Mouse (Mus musculus): ENCODE measurements around the gene Gnb2. TPM values are rescaled to one million over a fixed set of nuclear protein-coding genes. Genes with fewer than 3 reads are reported as not detected.

The Gnb2 gene
- polyA plus RNA-seq, 1 experiment from 2014 or later, result 150 TPM

GRCm38 (mm10) chr5:137540991-137541390 is 7.7 kb upstream of the Gnb2 start:
- Histone ChIP-seq H3K9ac (no peak overlapping the region), H3K36me3 (replicated peaks) (no peaks in the 10 kb centered on the region), H3K27ac (replicated peaks) (no peak overlapping the region), H3K4me2 (no peak overlapping the region), H3K27me3 (peaks cover 14% of the 10 kb centered on the region), H3K4me3 (replicated peaks) (no peak overlapping the region), H3K9me3 (replicated peaks) (no peaks in the 10 kb centered on the region), H3K4me1 (replicated peaks) (0 out of 2 replicates have a peak, but pooled peaks cover 3% of the 10 kb centered on the region)
- WGBS (ENCODE audit: insufficient replicate concordance), result 60% methylated on average over 6 of the region's 6 CpGs
- no peak for ATAC-seq (ENCODE audit: insufficient read depth)

GRCm38 (mm10) chr5:137539291-137539801 is 6.0 kb upstream of the Gnb2 start:
- Histone ChIP-seq H3K9ac (no peak overlapping the region), H3K4me2 (no peak overlapping the region), H3K27me3 (0 out of 2 replicates have a peak, but pooled peaks cover 5% of the 10 kb centered on the region), H3K4me3 (replicated peaks) (no peak overlapping the region), H3K4me1 (replicated peaks) (peaks cover 9% of the 10 kb centered on the region), H3K9me3 (replicated peaks) (no peaks in the 10 kb centered on the region), H3K36me3 (replicated peaks) (no peaks in the 10 kb centered on the region), H3K27ac (replicated peaks) (no peak overlapping the region)
- ATAC-seq (ENCODE audit: insufficient read depth), result no peak
- 57% methylated on average over 7 of the region's 7 CpGs for WGBS (ENCODE audit: insufficient replicate concordance)

- no peak overlapping the region for H3K4me3 ChIP-seq (replicated peaks)
- peaks cover 16% of the 10 kb centered on the region for H3K4me1 ChIP-seq (replicated peaks)
- H3K9ac ChIP-seq, result no peak overlapping the region
- ATAC-seq (ENCODE audit: insufficient read depth), result no peak
- no peaks in the 10 kb centered on the region for H3K9me3 ChIP-seq (replicated peaks)
- H3K36me3 ChIP-seq (replicated peaks), result no peaks in the 10 kb centered on the region
- H3K27ac ChIP-seq (replicated peaks), result no peak overlapping the region
- 0 out of 2 replicates have a peak, but pooled peaks cover 5% of the 10 kb centered on the region for H3K27me3 ChIP-seq
- 54% methylated on average over 4 of the region's 4 CpGs for WGBS (ENCODE audit: insufficient replicate concordance)
- H3K4me2 ChIP-seq, result no peak overlapping the region
Observed at GRCm38 (mm10) chr5:137537461-137537860, 4.2 kb upstream of the Gnb2 start.

- H3K36me3 ChIP-seq (replicated peaks), result peaks cover 3% of the 10 kb centered on the region
- H3K9ac ChIP-seq, result no peak overlapping the region
- no peak overlapping the region for H3K27ac ChIP-seq (replicated peaks)
- H3K9me3 ChIP-seq (replicated peaks), result no peaks in the 10 kb centered on the region
- peak overlapping the region; percentile 5; the same call in 1 of the 2 replicates for H3K4me2 ChIP-seq
- no peak overlapping the region for H3K4me3 ChIP-seq (replicated peaks)
- 0 out of 2 replicates have a peak, but pooled peaks cover 5% of the 10 kb centered on the region for H3K27me3 ChIP-seq
- peaks cover 31% of the 10 kb centered on the region for H3K4me1 ChIP-seq (replicated peaks)
- 46% methylated on average over 9 of the region's 9 CpGs for WGBS (ENCODE audit: insufficient replicate concordance)
- no peak for ATAC-seq (ENCODE audit: insufficient read depth)
Observed at GRCm38 (mm10) chr5:137535318-137535717, 2.0 kb upstream of the Gnb2 start.

- WGBS (ENCODE audit: insufficient replicate concordance), result 80% methylated on average over 3 of the region's 3 CpGs
- H3K4me2 ChIP-seq, result peak overlapping the region; percentile 5; the same call in 1 of the 2 replicates
- 0 out of 2 replicates have a peak, but pooled peaks cover 5% of the 10 kb centered on the region for H3K27me3 ChIP-seq
- no peaks in the 10 kb centered on the region for H3K9me3 ChIP-seq (replicated peaks)
- H3K27ac ChIP-seq (replicated peaks), result no peak overlapping the region
- peaks cover 9% of the 10 kb centered on the region for H3K36me3 ChIP-seq (replicated peaks)
- no peak for ATAC-seq (ENCODE audit: insufficient read depth)
- H3K4me1 ChIP-seq (replicated peaks), result peaks cover 37% of the 10 kb centered on the region
- H3K4me3 ChIP-seq (replicated peaks), result no peak overlapping the region
- H3K9ac ChIP-seq, result no peak overlapping the region
Observed at GRCm38 (mm10) chr5:137534762-137535161, 1.5 kb upstream of the Gnb2 start.

GRCm38 (mm10) chr5:137532808-137533116 is 548 bp downstream of the Gnb2 start:
- Histone ChIP-seq H3K27ac (replicated peaks) (peak overlapping the region; percentile 92), H3K4me3 (replicated peaks) (peak overlapping the region; percentile 87), H3K4me2 (peak overlapping the region; percentile 93), H3K27me3 (0 out of 2 replicates have a peak, but pooled peaks cover 2% of the 10 kb centered on the region), H3K9ac (peak overlapping the region; percentile 89), H3K9me3 (replicated peaks) (no peaks in the 10 kb centered on the region), H3K4me1 (replicated peaks) (peaks cover 56% of the 10 kb centered on the region), H3K36me3 (replicated peaks) (peaks cover 29% of the 10 kb centered on the region)
- peak; percentile 29 for ATAC-seq (ENCODE audit: insufficient read depth)
- 0% methylated on average over 11 of the region's 12 CpGs for WGBS (ENCODE audit: insufficient replicate concordance)

- ATAC-seq (ENCODE audit: insufficient read depth), result no peak
Observed at GRCm38 (mm10) chr5:137532131-137532807, 1.0 kb downstream of the Gnb2 start.

GRCm38 (mm10) chr5:137531414-137532130 is 1.7 kb downstream of the Gnb2 start:
- peak overlapping the region; percentile 89 for H3K9ac ChIP-seq
- ATAC-seq (ENCODE audit: insufficient read depth), result peak; percentile 27
- H3K4me3 ChIP-seq (replicated peaks), result peak overlapping the region; percentile 87
- H3K9me3 ChIP-seq (replicated peaks), result no peaks in the 10 kb centered on the region
- under 1% methylated on average over 51 of the region's 51 CpGs for WGBS (ENCODE audit: insufficient replicate concordance)
- peaks cover 41% of the 10 kb centered on the region for H3K36me3 ChIP-seq (replicated peaks)
- H3K27me3 ChIP-seq, result no peaks in the 10 kb centered on the region
- peak overlapping the region; percentile 93 for H3K4me2 ChIP-seq
- H3K4me1 ChIP-seq (replicated peaks), result peaks cover 67% of the 10 kb centered on the region
- peak overlapping the region; percentile 92 for H3K27ac ChIP-seq (replicated peaks)

More at GRCm38 (mm10) chr5:137532131-137532807, 1.0 kb downstream of the Gnb2 start:
- Histone ChIP-seq H3K27ac (replicated peaks) (peak overlapping the region; percentile 92), H3K36me3 (replicated peaks) (peaks cover 34% of the 10 kb centered on the region), H3K4me3 (replicated peaks) (peak overlapping the region; percentile 87), H3K4me2 (peak overlapping the region; percentile 93), H3K9ac (peak overlapping the region; percentile 89), H3K4me1 (replicated peaks) (peaks cover 61% of the 10 kb centered on the region), H3K9me3 (replicated peaks) (no peaks in the 10 kb centered on the region), H3K27me3 (0 out of 2 replicates have a peak, but pooled peaks cover 2% of the 10 kb centered on the region)
- under 1% methylated on average over 19 of the region's 19 CpGs for whole genome bisulfite sequencing (ENCODE audit: insufficient replicate concordance)

GRCm38 (mm10) chr5:137530588-137531413 is 2.5 kb downstream of the Gnb2 start:
- ATAC-seq (ENCODE audit: insufficient read depth), result peak; percentile 5
- peak overlapping the region; percentile 92 for H3K27ac ChIP-seq (replicated peaks)
- peaks cover 47% of the 10 kb centered on the region for H3K36me3 ChIP-seq (replicated peaks)
- H3K4me2 ChIP-seq, result peak overlapping the region; percentile 93
- H3K9ac ChIP-seq, result peak overlapping the region; percentile 89
- H3K4me3 ChIP-seq (replicated peaks), result peak overlapping the region; percentile 87
- peaks cover 74% of the 10 kb centered on the region for H3K4me1 ChIP-seq (replicated peaks)
- H3K27me3 ChIP-seq, result no peaks in the 10 kb centered on the region
- H3K9me3 ChIP-seq (replicated peaks), result no peaks in the 10 kb centered on the region
- WGBS (ENCODE audit: insufficient replicate concordance), result 4% methylated on average over 46 of the region's 46 CpGs

GRCm38 (mm10) chr5:137530075-137530474 is 3.2 kb downstream of the Gnb2 start:
- Histone ChIP-seq H3K9ac (no peak overlapping the region), H3K4me3 (replicated peaks) (peak overlapping the region; percentile 87), H3K9me3 (replicated peaks) (no peaks in the 10 kb centered on the region), H3K36me3 (replicated peaks) (peaks cover 55% of the 10 kb centered on the region), H3K4me2 (peak overlapping the region; percentile 93), H3K27me3 (no peaks in the 10 kb centered on the region), H3K27ac (replicated peaks) (peak overlapping the region; percentile 92; the same call in 1 of the 2 replicates), H3K4me1 (replicated peaks) (peaks cover 79% of the 10 kb centered on the region)
- ATAC-seq (ENCODE audit: insufficient read depth), result no peak
- 88% methylated on average over 8 of the region's 8 CpGs for WGBS (ENCODE audit: insufficient replicate concordance)

Data from liver, embryonic 15.5 days (tissue).